Comparison of ENCODE assay signal across 9 mouse cellular contexts in genomic region chr10:88371793-88372192, GRCm38 (mm10). TPM values are rescaled to one million over a fixed set of nuclear protein-coding genes. Genes with fewer than 3 reads are reported as not detected.
DNase-seq lines count a peak whose midpoint lies in the region; ATAC-seq and TF ChIP-seq lines count a peak whose summit lies in the region.
"Had no signal": no experiment of that assay in that cellular context is flagged by ENCODE, and none has a peak within 500 bp of the region (broad histone marks: within the 10 kb centered on the region; RNA-seq: fewer than 3 reads in every experiment).

No protein-coding gene starts in this region.

- dilution Hi-C loops in CH12.LX (cut with MboI; ENCODE audit: extremely low pct_ligation_motif_present, extremely low pct_unique_long_range_greater_than_20kb, low sequenced_read_pairs): no loop called here

- no peak overlapping the region for H3K9ac ChIP-seq in CH12.LX (ENCODE audit: insufficient read depth, low read depth)
- no peak overlapping the region for H3K9ac ChIP-seq in liver, postnatal 0 days (replicated peaks)
- H3K9ac ChIP-seq: limb, embryonic 13.5 days had no signal

- H3K79me2 ChIP-seq in CH12.LX (replicated peaks; ENCODE audit: control insufficient read depth, extremely low read depth, insufficient read depth, poor library complexity, severe bottlenecking): no peaks in the 10 kb centered on the region

- ATAC-seq in liver, postnatal 0 days: no peak

- peaks cover 3 to 8% of the 10 kb centered on the region in 2 experiments; a peak in 1 of 4 replicates for H3K4me1 ChIP-seq in CH12.LX (ENCODE audit: control insufficient read depth in 1 of 2, insufficient read depth in 2 of 2)
- H3K4me1 ChIP-seq in liver, postnatal 0 days (ENCODE audit: insufficient read depth): no peaks in the 10 kb centered on the region

- no peak overlapping the region for H3K4me3 ChIP-seq in layer of hippocampus, adult 2 months
- no peak overlapping the region for H3K4me3 ChIP-seq in CH12.LX (replicated peaks in 1 of 3; ENCODE audit: low read depth in 2 of 3, low read length in 2 of 3, poor library complexity in 1 of 3)
- H3K4me3 ChIP-seq in liver, postnatal 0 days (ENCODE audit: low read depth, low read length): no peak overlapping the region
- H3K4me3 ChIP-seq: forebrain, embryonic 10.5 days; limb, embryonic 13.5 days had no signal

- no peaks in the 10 kb centered on the region for H3K27me3 ChIP-seq in CH12.LX (replicated peaks)
- H3K27me3 ChIP-seq in liver, postnatal 0 days (ENCODE audit: insufficient read depth, low read length): no peaks in the 10 kb centered on the region
- H3K27me3 ChIP-seq: limb, embryonic 13.5 days had no signal

- TF ChIP-seq RAD21 in CH12.LX (IDR thresholded peaks at IDR 0.05; ENCODE audit: low read depth, low read length): no peak; the same call in 1 of the 2 replicates

- no peaks in the 10 kb centered on the region for H3K9me3 ChIP-seq in CH12.LX (replicated peaks; ENCODE audit: low read length)
- no peaks in the 10 kb centered on the region for H3K9me3 ChIP-seq in liver, postnatal 0 days (ENCODE audit: low read length)
- H3K9me3 ChIP-seq: forebrain, embryonic 10.5 days; limb, embryonic 13.5 days had no signal

- H3K4me2 ChIP-seq in CH12.LX (ENCODE audit: insufficient read depth, low read depth, poor library complexity, severe bottlenecking): no peak overlapping the region
- no peak overlapping the region for H3K4me2 ChIP-seq in liver, postnatal 0 days (ENCODE audit: low read depth, low read length)
- H3K4me2 ChIP-seq: limb, embryonic 13.5 days had no signal

- WGBS in liver, postnatal 0 days (ENCODE audit: insufficient replicate concordance): 9% methylated on average over 2 of the region's 2 CpGs

- DNase-seq in layer of hippocampus, adult 2 months (ENCODE audit: low spot score in 2 of 2): no peak
- no peak for DNase-seq in layer of hippocampus, adult 8-10 months (ENCODE audit: low spot score in 2 of 2)
- peak; percentile 60 for DNase-seq in A20 (ENCODE audit: low read depth, low spot score)
- DNase-seq in CH12.LX (ENCODE audit: extremely low read depth): no peak
- DNase-seq in liver, postnatal 0 days: peak; percentile 56
- no peak for DNase-seq in frontal cortex, postnatal 25 days (ENCODE audit: low spot score in 2 of 2)
- no peak for DNase-seq in adrenal gland, postnatal 4 days (ENCODE audit: low spot score in 2 of 2)

- no peaks in the 10 kb centered on the region for H3K36me3 ChIP-seq in CH12.LX (replicated peaks in 1 of 2; ENCODE audit: control insufficient read depth in 1 of 2, insufficient read depth in 1 of 2, low read length in 1 of 2)
- H3K36me3 ChIP-seq in liver, postnatal 0 days (replicated peaks; ENCODE audit: insufficient read depth, low read length): no peaks in the 10 kb centered on the region
- H3K36me3 ChIP-seq: forebrain, embryonic 10.5 days; limb, embryonic 13.5 days had no signal

- TF ChIP-seq EP300 in CH12.LX (IDR thresholded peaks at IDR 0.05; ENCODE audit: low read length): no peak
- no peak for TF ChIP-seq EP300 in liver, postnatal 0 days (IDR thresholded peaks at IDR 0.05; ENCODE audit: low read depth)

- peak; percentile 69 for TF ChIP-seq CTCF in layer of hippocampus, adult 2 months (conservative IDR thresholded peaks at IDR 0.05)
- peak; percentile 53 to 68 for TF ChIP-seq CTCF in CH12.LX (conservative IDR thresholded peaks at IDR 0.05 in 1 of 2, IDR thresholded peaks at IDR 0.05 in 1 of 2; ENCODE audit: low read depth in 2 of 2, low read length in 2 of 2)
- TF ChIP-seq CTCF in liver, postnatal 0 days (IDR thresholded peaks at IDR 0.05; ENCODE audit: low read depth): peak; percentile 72

- in situ Hi-C loops in CH12.LX (cut with MboI; ENCODE audit: low pct_ligation_motif_present, low pct_unique_long_range_greater_than_20kb, low sequenced_read_pairs): loop anchor here (25.0 kb wide), 1 partner anchor 216 kb away; no protein-coding TSS in a partner anchor

- TF ChIP-seq POLR2A in CH12.LX (IDR thresholded peaks at IDR 0.05; ENCODE audit: low read depth, low read length): no peak

- no peak overlapping the region for H3K27ac ChIP-seq in layer of hippocampus, adult 2 months
- no peak overlapping the region for H3K27ac ChIP-seq in CH12.LX (ENCODE audit: insufficient read depth, low read depth)
- H3K27ac ChIP-seq in liver, postnatal 0 days (ENCODE audit: low read depth): no peak overlapping the region
- H3K27ac ChIP-seq: forebrain, embryonic 10.5 days; limb, embryonic 13.5 days had no signal

TF ChIP-seq in CH12.LX, 34 proteins besides CTCF, POLR2A, EP300 and RAD21:
- no peak for TF ChIP-seq MAX (IDR thresholded peaks at IDR 0.05; ENCODE audit: low read length)
- TF ChIP-seq SMC3 (IDR thresholded peaks at IDR 0.05; ENCODE audit: low read depth, low read length): 0 out of 2 replicates have a peak, but pooled peaks have one; percentile 18

RNA-seq across cellular contexts. Expression of gene Dram1, which starts 7.1 kb away (rescaled TPM):
- 1 to 10 TPM in 1 of 2 experiments, under 1 TPM in 1; 0.88 to 1.5 TPM for total RNA-seq in layer of hippocampus, adult 2 months (2021)
- 1 to 10 TPM; 1.0 to 1.7 (median 1.6) TPM for total RNA-seq in layer of hippocampus, adult 8-10 months (2022)
- total RNA-seq in CH12.LX (2012; rRNA removed) (0.04 TPM in 2 replicates), CH12.LX (2014; rRNA removed) (not detected in 2 replicates)
- polyA plus RNA-seq in CH12.LX (2012; ENCODE audit: insufficient read length, low read depth): not detected in 2 replicates
- 2.9 and 3.1 TPM in 2 replicates for polyA plus RNA-seq in liver, postnatal 0 days (2015; fragmentation: Nextera tagmentation; extraction: Ambion mirVana)
- 1 to 10 TPM; 4.4 to 4.5 TPM for total RNA-seq in adrenal gland, postnatal 4 days (2021)

RNA-seq across cellular contexts. Expression of gene Gnptab, which starts 7.1 kb away (rescaled TPM):
- total RNA-seq in layer of hippocampus, adult 2 months (2021): 10 to 100 TPM; 72.6 to 74.4 TPM
- 10 to 100 TPM; 68.7 to 78.3 (median 75.5) TPM for total RNA-seq in layer of hippocampus, adult 8-10 months (2022)
- total RNA-seq in CH12.LX (2012; rRNA removed) (18.0 and 18.7 TPM in 2 replicates), CH12.LX (2014; rRNA removed) (12.2 and 13.2 TPM in 2 replicates)
- polyA plus RNA-seq in CH12.LX (2012; ENCODE audit: insufficient read length, low read depth): 34.7 and 38.2 TPM in 2 replicates
- polyA plus RNA-seq in liver, postnatal 0 days (2015; fragmentation: Nextera tagmentation; extraction: Ambion mirVana): 1.5 and 1.8 TPM in 2 replicates
- total RNA-seq in adrenal gland, postnatal 4 days (2021): 10 to 100 TPM; 34.2 to 37.8 TPM

Comparison
In these comparisons a context has a peak if more than half of its experiments do, and no peak if none do; other contexts are left out.
1. DNase-seq: peak in A20 (single experiment) and liver, postnatal 0 days (single experiment); none in layer of hippocampus, adult 2 months (0 of 2), layer of hippocampus, adult 8-10 months (0 of 2), CH12.LX (single experiment), frontal cortex, postnatal 25 days (0 of 2) and adrenal gland, postnatal 4 days (0 of 2).
2. Peak in every context shown above with its lines, with median percentiles within 50 percentile points of each other: CTCF ChIP-seq.